Mouse (Mus musculus): Measurements from ENCODE around the gene Mei1.

Mei1 gene

GRCm38 (mm10) chr15:82150042-82150441 is 80.2 kb downstream of the Mei1 start:
- no peak for DNase-seq (ENCODE audit: low spot score in 2 of 2)

- DNase-seq (ENCODE audit: low spot score in 2 of 2): no peak
These were observed 81.4 kb downstream of the Mei1 start for GRCm38 (mm10) chr15:82151176-82151575.

GRCm38 (mm10) chr15:82152022-82152421 is 82.2 kb downstream of the Mei1 start:
- no peak for DNase-seq (ENCODE audit: low spot score in 2 of 2)

GRCm38 (mm10) chr15:82152435-82152834 is 82.6 kb downstream of the Mei1 start:
- no peak for DNase-seq (ENCODE audit: low spot score in 2 of 2)

- DNase-seq (ENCODE audit: low spot score in 2 of 2): no peak
These were observed 86.5 kb downstream of the Mei1 start for GRCm38 (mm10) chr15:82156298-82156697.

- no peak for DNase-seq (ENCODE audit: low spot score in 2 of 2)
These were observed 87.1 kb downstream of the Mei1 start for GRCm38 (mm10) chr15:82156902-82157301.

GRCm38 (mm10) chr15:82158243-82159035 is 88.6 kb downstream of the Mei1 start:
- peak in 1 of 2 experiments; percentile 67 for DNase-seq (ENCODE audit: low spot score in 2 of 2)

GRCm38 (mm10) chr15:82159471-82159870 is 89.7 kb downstream of the Mei1 start:
- no peak for DNase-seq (ENCODE audit: low spot score in 2 of 2)

- no peak for DNase-seq (ENCODE audit: low spot score in 2 of 2)
These were observed 91.2 kb downstream of the Mei1 start for GRCm38 (mm10) chr15:82160731-82161640.

- no peak for DNase-seq (ENCODE audit: low spot score in 2 of 2)
These were observed 92.3 kb downstream of the Mei1 start for GRCm38 (mm10) chr15:82161965-82162600.

- DNase-seq (ENCODE audit: low spot score in 2 of 2): no peak
These were observed 93.7 kb downstream of the Mei1 start for GRCm38 (mm10) chr15:82163356-82164060.

GRCm38 (mm10) chr15:82164061-82164399 is 94.2 kb downstream of the Mei1 start:
- DNase-seq (ENCODE audit: low spot score in 2 of 2): no peak

- no peak for DNase-seq (ENCODE audit: low spot score in 2 of 2)
These were observed 94.7 kb downstream of the Mei1 start for GRCm38 (mm10) chr15:82164496-82164895.

- peak; percentile 81 to 84 for DNase-seq (ENCODE audit: low spot score in 2 of 2)
These were observed 95.8 kb downstream of the Mei1 start for GRCm38 (mm10) chr15:82165332-82166239.

GRCm38 (mm10) chr15:82166240-82167100 is 96.7 kb downstream of the Mei1 start:
- DNase-seq (ENCODE audit: low spot score in 2 of 2): peak in 1 of 2 experiments; percentile 32

GRCm38 (mm10) chr15:82167201-82168168 is 97.7 kb downstream of the Mei1 start:
- no peak for DNase-seq (ENCODE audit: low spot score in 2 of 2)

GRCm38 (mm10) chr15:82169671-82170070 is 99.9 kb downstream of the Mei1 start:
- DNase-seq (ENCODE audit: low spot score in 2 of 2): no peak
